Mouse (Mus musculus) brain, embryonic 14.5 days (tissue): Measurements from ENCODE around the gene Nup35. TPM values are rescaled to one million over a fixed set of nuclear protein-coding genes. Genes with fewer than 3 reads are reported as not detected.

Experiments
- DNase-seq: peaks from one replicate; pipeline ENCODE4 v3.0.0-alpha.2; 2011; ENCODE audit warnings: low read depth
- CTCF ChIP-seq: fragments of 200-500 bp; IDR thresholded peaks from 2 replicates; pipeline ENCODE4 v1.5.1; 2012; ENCODE audit warnings: inconsistent platforms, mild to moderate bottlenecking, moderate library complexity, borderline replicate concordance; ENCODE audit not compliant: insufficient read depth, insufficient read length; ENCODE audit errors: extremely low read depth
- POLR2A ChIP-seq: fragments of 200-500 bp; IDR thresholded peaks from 2 replicates; pipeline ENCODE4 v1.6.1; 2012; ENCODE audit warnings: mild to moderate bottlenecking, inconsistent platforms, borderline replicate concordance; ENCODE audit not compliant: poor library complexity, insufficient read depth, insufficient read length, severe bottlenecking; ENCODE audit errors: extremely low read depth
- polyA plus RNA-seq: library from polyadenylated mRNA; depleted of rRNA; stranded (reverse); fragments of >200 nt; gene quantifications from 2 replicates; pipeline ENCODE4 v1.2.3, GENCODE M21; 2012; rRNA removed

Gene Nup35
- polyA plus RNA-seq, 1 experiment, result 50.7 TPM

DNA sequence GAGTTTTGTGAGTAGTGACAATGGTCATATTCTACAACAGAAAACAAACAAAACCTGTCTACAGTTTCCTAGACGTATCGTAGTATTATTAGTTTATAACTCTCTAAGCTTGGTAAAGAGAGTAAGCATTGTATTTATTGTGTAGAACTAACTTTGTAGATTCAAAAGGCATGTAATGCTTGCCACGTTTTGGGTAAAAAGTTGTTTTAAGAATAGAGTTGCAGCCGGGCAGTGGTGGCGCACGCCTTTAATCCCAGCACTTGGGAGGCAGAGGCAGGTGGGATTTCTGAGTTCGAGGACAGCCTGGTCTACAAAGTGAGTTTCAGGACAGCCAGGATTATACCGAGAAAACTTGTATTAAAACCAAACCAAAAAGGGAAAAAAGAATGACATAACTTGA lies 22.4 kb downstream of the Nup35 start:
- DNase-seq, result no peak
- TF ChIP-seq POLR2A (no peak), CTCF (no peak)

GRCm38 (mm10) chr2:80639864-80640263 lies 22.8 kb downstream of the Nup35 start:
- DNase-seq, result no peak
- TF ChIP-seq CTCF (no peak), POLR2A (no peak)

DNA sequence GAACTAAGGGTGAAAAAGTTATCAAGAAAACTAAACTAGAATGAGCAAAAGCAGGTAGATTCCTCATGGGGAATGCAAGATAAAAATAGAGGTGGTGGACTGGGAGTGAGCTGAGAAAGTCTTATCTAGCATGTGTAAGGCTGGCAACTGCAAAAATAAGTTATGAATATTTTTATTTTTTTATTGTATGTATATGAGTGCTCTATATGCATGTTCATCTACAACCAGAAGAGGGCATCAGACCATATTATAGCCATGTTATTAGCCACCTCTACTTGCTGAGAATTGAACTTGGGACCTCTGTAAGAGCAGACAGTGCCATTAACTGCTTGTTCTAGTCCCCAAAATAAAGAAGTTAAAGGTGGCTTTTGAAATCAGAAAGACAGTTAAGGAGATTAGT lies 44.4 kb downstream of the Nup35 start:
- TF ChIP-seq CTCF (no peak), POLR2A (no peak)
- no peak for DNase-seq

- TF ChIP-seq CTCF (no peak), POLR2A (no peak)
- no peak for DNase-seq
These were observed 45.6 kb downstream of the Nup35 start for GRCm38 (mm10) chr2:80662682-80663081.

GRCm38 (mm10) chr2:80667396-80667964 lies 50.4 kb downstream of the Nup35 start:
- DNase-seq, result peak; percentile 79
- TF ChIP-seq CTCF, result no peak
- no peak for TF ChIP-seq POLR2A

- no peak for TF ChIP-seq POLR2A
- peak; percentile 38; the same call in 1 of the 2 replicates for TF ChIP-seq CTCF
- peak; percentile 44 for DNase-seq
These were observed 53.0 kb downstream of the Nup35 start for GRCm38 (mm10) chr2:80669868-80670666.

DNA sequence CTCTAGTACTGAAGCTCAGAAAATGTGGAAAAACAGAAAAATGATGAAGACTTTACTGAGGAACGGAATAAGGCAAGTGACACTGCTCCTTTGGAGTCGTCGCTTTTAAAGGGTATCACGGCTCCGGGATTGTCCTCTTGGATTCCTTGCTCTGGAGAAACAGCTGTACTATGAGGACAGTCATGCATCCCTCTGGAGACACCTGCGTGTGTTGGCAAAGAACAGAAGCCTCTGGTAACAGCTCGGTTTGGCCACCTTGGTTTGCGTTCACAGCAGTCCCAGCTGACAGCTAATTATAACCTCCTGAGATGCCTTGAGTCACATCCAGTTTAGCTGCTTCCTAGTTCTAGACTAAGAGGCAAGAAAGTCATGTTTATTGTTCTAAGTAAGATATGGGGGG lies 61.8 kb downstream of the Nup35 start:
- DNase-seq, result no peak
- no peak for TF ChIP-seq POLR2A
- no peak for TF ChIP-seq CTCF

- no peak for TF ChIP-seq POLR2A
- TF ChIP-seq CTCF, result no peak
- no peak for DNase-seq
These were observed 66.7 kb downstream of the Nup35 start for GRCm38 (mm10) chr2:80683727-80684239.

- no peak for DNase-seq
- TF ChIP-seq CTCF, result no peak
- TF ChIP-seq POLR2A, result no peak
These were observed 67.5 kb downstream of the Nup35 start for GRCm38 (mm10) chr2:80684396-80685071.

- no peak for DNase-seq
- TF ChIP-seq POLR2A (no peak), CTCF (no peak)
These were observed 71.2 kb downstream of the Nup35 start for GRCm38 (mm10) chr2:80688261-80688660.

GRCm38 (mm10) chr2:80707429-80707828 lies 90.4 kb downstream of the Nup35 start:
- no peak for DNase-seq
- no peak for TF ChIP-seq POLR2A
- no peak for TF ChIP-seq CTCF

Other genes with a start within 250 kb of the Nup35 start
- 2.3 and 5.1 TPM in 2 replicates for gene Frzb, start 169.6 kb upstream of the Nup35 start, polyA plus RNA-seq
- 102 and 119 TPM in 2 replicates for gene Nckap1, start 35.9 kb upstream of the Nup35 start, polyA plus RNA-seq
- gene Dusp19, start 191 bp upstream of the Nup35 start, polyA plus RNA-seq, result 14.1 and 15.5 TPM in 2 replicates